Mouse (Mus musculus) 416B (cell line): ENCODE data around the gene Prss12.

Experiments
- DNase-seq: peaks from one replicate; pipeline ENCODE4 v3.0.0; 2011; ENCODE audit warnings: low read depth

Prss12 gene

GRCm38 (mm10) chr3:123481266-123481665, 34.6 kb downstream of the Prss12 start:
- DNase-seq = peak; percentile 74

GRCm38 (mm10) chr3:123491814-123492213, 45.1 kb downstream of the Prss12 start:
- peak; percentile 7 for DNase-seq

- DNase-seq = no peak
These were observed 46.5 kb downstream of the Prss12 start for GRCm38 (mm10) chr3:123493163-123493562.

GRCm38 (mm10) chr3:123495088-123495487, 48.4 kb downstream of the Prss12 start:
- no peak for DNase-seq

GRCm38 (mm10) chr3:123498787-123499186, 52.1 kb downstream of the Prss12 start:
- DNase-seq = no peak

- peak; percentile 11 for DNase-seq
These were observed 55.1 kb downstream of the Prss12 start for GRCm38 (mm10) chr3:123501798-123502197.

GRCm38 (mm10) chr3:123503943-123504342, 57.2 kb downstream of the Prss12 start:
- no peak for DNase-seq

- peak; percentile 39 for DNase-seq
These were observed 58.1 kb downstream of the Prss12 start for GRCm38 (mm10) chr3:123504783-123505182.

GRCm38 (mm10) chr3:123505778-123506667, 59.3 kb downstream of the Prss12 start:
- DNase-seq = peak; percentile 64

GRCm38 (mm10) chr3:123506699-123507662, 60.3 kb downstream of the Prss12 start:
- DNase-seq = peak; percentile 81

- no peak for DNase-seq
These were observed 60.9 kb downstream of the Prss12 start for GRCm38 (mm10) chr3:123507663-123508055.

GRCm38 (mm10) chr3:123508056-123508674, 61.5 kb downstream of the Prss12 start:
- DNase-seq = peak; percentile 99

GRCm38 (mm10) chr3:123508675-123509376, 62.1 kb downstream of the Prss12 start:
- peak; percentile 84 for DNase-seq

GRCm38 (mm10) chr3:123511818-123512217, 65.1 kb downstream of the Prss12 start:
- DNase-seq = no peak

- DNase-seq = no peak
These were observed 68.2 kb downstream of the Prss12 start for GRCm38 (mm10) chr3:123514886-123515285.

- peak; percentile 74 for DNase-seq
These were observed 69.1 kb downstream of the Prss12 start for GRCm38 (mm10) chr3:123515600-123516359.

GRCm38 (mm10) chr3:123516784-123517183, 70.1 kb downstream of the Prss12 start:
- peak; percentile 60 for DNase-seq

- no peak for DNase-seq
These were observed 79.8 kb downstream of the Prss12 start for GRCm38 (mm10) chr3:123526313-123527067.

GRCm38 (mm10) chr3:123527806-123528507, 81.2 kb downstream of the Prss12 start:
- no peak for DNase-seq
